Mouse (Mus musculus) lung, postnatal 0 days (tissue): Measurements from ENCODE around the gene Tdrd3.

Experiments used
- CTCF ChIP-seq: IDR thresholded peaks from 2 replicates; pipeline ENCODE4 v1.5.1; 2016; ENCODE audit warnings: antibody characterized with exemption, mild to moderate bottlenecking
- EP300 ChIP-seq: IDR thresholded peaks from 2 replicates; pipeline ENCODE4 v1.6.1; 2016; ENCODE audit warnings: antibody characterized with exemption, mild to moderate bottlenecking, control low read depth

DNA sequence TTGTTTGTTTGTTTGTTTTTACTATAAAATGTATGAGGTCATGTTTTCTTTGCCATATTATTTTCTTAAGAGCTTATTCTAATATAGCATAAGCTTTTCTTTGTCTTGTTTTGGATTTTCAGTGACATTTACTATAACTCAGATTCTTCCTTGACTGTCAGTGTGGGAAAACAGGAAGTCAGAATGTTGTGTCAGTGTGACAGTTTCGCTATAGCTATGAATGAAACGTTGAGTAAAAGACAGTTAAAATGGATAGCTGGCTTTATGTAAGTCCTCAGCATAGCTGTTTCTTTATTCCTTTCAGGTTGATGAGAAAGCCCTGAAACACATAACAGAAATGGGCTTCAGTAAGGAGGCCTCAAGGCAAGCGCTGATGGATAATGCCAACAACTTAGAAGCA is 69.4 kb downstream of the Tdrd3 start:
- TF ChIP-seq CTCF (no peak), EP300 (no peak)
